Mouse (Mus musculus): ENCODE measurements at regions not wholly inside any gene's neighbourhood (a gene's known extent, or its start where the extent isn't known, plus 50 kb on each side); places are given as distances from the start of the nearest gene placed in this dataset.
A peak's percentile ranks its signal among the peaks of the same experiment; 100 is the strongest.

DNA sequence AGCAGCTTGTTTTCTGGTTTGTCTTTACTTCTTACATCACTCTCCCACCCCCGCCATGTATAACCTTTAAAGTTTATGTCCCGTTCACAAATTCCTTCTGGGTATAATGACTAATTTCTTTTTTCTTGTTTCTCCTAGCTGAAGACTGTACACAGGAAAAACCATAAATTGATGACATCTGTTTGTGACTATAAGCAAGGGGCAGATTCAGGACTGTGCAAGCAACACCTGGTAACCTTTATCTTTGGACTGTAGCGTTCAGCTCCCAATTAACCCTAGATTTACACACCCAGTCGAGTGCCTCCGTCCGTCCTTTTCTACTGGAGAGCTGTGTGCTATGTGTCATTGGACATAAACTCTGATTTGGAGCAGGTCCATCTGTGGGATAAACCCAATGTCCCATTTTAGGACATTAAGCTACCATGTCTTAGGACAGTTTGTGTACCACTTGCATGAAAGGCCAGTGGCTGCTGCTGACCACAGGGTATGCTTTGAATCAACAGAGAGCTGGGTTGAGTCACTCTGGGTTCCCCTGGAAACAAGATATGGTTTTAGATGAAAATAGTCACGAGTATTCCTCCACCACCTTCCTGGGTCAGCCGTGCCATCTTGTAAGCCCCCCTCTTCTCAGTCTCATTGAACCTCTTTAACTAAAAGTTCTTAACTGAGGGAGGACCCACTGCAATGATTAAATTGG lies 159.2 kb upstream of the Pgrmc2 start:
- DNase-seq: no peak
- intact Hi-C loops (cut with DNase I): no loop called here

- intact Hi-C loops (cut with DNase I): no loop called here
- DNase-seq: no peak
These were observed 157.0 kb upstream of the Pgrmc2 start for GRCm38 (mm10) chr3:41239801-41240200.

GRCm38 (mm10) chr3:41239246-41239645 lies 156.4 kb upstream of the Pgrmc2 start:
- intact Hi-C loops (cut with DNase I): no loop called here
- no peak for DNase-seq

DNA sequence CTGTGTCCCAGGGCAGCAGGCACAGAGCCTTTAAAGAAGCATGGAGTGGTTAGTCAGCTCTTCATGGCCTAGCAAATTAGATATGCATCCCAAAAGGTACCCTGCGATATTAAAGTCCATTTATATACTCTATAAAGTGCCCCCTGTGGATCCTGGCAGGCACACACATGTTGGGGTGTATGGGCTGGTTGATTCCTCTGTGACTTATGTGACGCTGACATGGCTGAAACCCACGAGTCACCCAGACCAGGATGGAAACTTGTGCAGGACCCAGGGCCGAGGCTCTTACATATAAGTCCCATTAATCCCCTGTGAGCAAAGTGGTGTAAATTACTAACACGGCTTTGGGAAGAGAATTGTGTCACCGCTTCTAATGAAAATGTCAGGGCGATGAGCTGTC lies 155.2 kb upstream of the Pgrmc2 start:
- intact Hi-C loops (cut with DNase I): no loop called here
- DNase-seq: no peak

DNA sequence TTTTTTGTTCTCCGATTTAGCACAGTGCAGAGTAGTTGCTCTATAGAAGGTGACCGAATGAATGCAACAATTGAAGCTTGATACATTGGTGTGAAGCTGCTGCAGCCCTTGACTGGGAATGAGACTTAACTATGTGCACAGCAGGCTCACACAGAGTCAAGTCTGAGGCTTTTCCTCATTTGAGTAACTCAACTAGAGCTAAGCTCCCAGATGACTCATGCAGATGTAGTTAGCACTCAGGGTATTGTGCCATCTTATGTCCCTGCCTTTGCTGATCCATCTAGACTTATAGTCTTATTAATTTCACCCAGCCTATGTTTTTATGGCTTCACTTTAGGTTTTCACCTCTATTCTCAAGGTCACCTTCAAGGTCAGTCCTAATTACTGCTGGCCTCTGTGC lies 152.8 kb upstream of the Pgrmc2 start:
- no peak for DNase-seq
- intact Hi-C loops (cut with DNase I): no loop called here

DNA sequence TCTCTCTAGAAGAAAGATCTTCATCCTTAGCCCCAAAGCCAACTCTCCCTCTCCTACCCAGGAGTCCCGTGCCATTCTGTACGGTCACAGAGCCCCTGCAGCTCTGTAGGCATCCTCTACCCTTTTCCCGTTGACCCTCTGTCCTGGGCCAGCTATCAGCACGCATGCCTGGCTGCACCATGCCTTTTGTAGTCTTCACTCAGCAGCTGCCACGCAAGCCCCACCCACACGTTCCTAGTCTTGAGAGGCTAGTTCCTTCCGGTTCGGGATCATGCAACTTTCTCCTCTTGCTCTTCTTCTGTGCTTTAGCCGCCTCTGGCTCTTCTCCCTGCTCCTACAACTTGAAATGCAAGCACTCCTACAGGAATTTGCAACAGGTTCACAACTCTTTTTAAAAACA lies 152.1 kb upstream of the Pgrmc2 start:
- intact Hi-C loops (cut with DNase I): loop anchor here (5.0 kb wide), 1 partner anchor 57 kb away; no protein-coding TSS in a partner anchor
- DNase-seq: peak; percentile 12 to 37

- intact Hi-C loops (cut with DNase I): loop anchor here (5.0 kb wide), 1 partner anchor 58 kb away; no protein-coding TSS in a partner anchor
- DNase-seq: no peak
These were observed 151.3 kb upstream of the Pgrmc2 start for GRCm38 (mm10) chr3:41234191-41234590.

- no peak for DNase-seq
- intact Hi-C loops (cut with DNase I): loop anchor here (5.0 kb wide), 1 partner anchor 59 kb away; no protein-coding TSS in a partner anchor
These were observed 150.6 kb upstream of the Pgrmc2 start for GRCm38 (mm10) chr3:41233439-41233838.

GRCm38 (mm10) chr3:41230961-41231377 lies 148.1 kb upstream of the Pgrmc2 start:
- intact Hi-C loops (cut with DNase I): loop anchor here (5.0 kb wide), 1 partner anchor 61 kb away; no protein-coding TSS in a partner anchor

GRCm38 (mm10) chr3:41229493-41229892 lies 146.6 kb upstream of the Pgrmc2 start:
- DNase-seq: peak in 1 of 2 experiments; percentile 9
- intact Hi-C loops (cut with DNase I): loop anchor here (2.0 to 5.0 kb wide), 3 partner anchors 178 to 368 kb away; no protein-coding TSS in a partner anchor

More at GRCm38 (mm10) chr3:41230961-41231377, 148.1 kb upstream of the Pgrmc2 start:
- DNase-seq: no peak

DNA sequence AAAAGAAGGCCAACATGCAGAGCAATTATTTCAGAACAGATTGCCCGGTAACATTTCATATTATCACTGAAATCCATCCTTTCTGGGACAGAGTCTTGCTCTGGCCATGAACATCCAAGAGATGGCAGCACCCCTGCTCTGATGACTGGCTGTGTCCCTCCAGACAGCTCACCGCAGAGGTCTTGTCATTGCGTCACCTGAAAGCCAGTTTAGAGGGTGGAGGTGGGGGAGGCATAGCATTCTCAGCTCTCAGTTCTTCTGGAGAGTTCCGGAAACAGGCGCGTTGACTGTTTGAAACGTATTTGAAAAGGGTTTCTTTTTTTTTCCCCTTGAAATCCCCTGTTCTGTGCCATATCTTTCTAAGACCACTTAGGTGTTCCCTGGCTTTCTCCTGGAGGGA lies 145.7 kb upstream of the Pgrmc2 start:
- peak; percentile 54 to 68 for DNase-seq
- intact Hi-C loops (cut with DNase I): loop anchor here (2.0 to 5.0 kb wide), 3 partner anchors 179 to 369 kb away; no protein-coding TSS in a partner anchor

DNA sequence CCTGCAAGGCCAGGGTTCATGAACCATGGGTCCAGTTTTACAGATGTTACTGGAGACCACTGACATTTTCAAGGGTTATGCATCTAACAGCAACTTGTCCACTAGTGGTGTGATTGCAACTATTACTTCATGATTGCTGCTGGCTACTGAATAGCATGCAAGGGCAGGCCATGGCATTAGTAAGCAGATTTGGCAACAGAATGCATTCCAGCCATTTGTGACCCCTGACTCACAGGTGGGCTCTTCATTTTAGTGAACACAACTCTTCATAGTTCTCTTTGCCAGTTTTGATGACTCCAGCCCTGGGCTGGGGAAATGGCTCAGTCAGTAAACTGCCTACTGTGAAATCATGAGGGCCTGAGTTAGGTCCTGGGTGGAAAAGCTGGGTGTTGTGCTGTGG lies 137.9 kb upstream of the Pgrmc2 start:
- intact Hi-C loops (cut with DNase I): no loop called here
- no peak for DNase-seq

DNA sequence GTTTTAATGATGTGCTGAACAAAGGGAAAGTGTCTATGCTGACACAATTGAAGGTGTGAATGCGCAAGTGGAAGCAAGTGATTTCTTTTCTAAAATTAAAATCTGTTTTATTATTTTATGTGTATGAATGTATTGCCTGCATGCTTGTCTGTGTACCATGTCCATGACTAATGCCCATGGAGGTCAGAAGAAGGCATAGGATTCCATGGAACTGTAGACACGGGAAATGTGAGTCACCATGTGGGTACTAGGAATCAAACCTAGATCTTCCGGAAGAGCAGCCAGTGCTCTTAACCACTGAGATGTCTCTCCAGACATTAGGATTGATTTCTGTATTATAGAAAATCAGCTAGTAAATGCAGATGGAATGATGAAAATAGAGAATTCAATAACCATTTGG lies 134.9 kb upstream of the Pgrmc2 start:
- intact Hi-C loops (cut with DNase I): no loop called here
- DNase-seq: no peak

DNA sequence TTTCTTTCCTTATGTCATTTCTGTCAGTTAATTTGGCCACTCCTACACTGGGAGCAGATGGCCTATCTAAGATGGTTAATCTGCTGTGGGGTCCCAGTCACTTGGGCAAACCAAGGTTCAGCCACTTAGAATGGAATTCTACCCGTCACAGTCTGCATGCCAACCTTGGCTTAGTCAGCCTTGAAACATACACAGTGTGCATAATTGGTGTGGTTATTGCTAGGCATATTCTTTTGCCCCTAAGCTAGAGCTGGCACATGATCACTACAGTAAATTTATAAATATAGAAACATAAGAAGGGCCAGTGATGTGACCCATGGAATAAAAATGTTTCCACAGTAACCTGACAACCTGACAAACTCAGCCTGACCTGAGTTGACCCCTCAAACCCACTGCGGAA lies 130.7 kb upstream of the Pgrmc2 start:
- intact Hi-C loops (cut with DNase I): no loop called here
- no peak for DNase-seq

DNA sequence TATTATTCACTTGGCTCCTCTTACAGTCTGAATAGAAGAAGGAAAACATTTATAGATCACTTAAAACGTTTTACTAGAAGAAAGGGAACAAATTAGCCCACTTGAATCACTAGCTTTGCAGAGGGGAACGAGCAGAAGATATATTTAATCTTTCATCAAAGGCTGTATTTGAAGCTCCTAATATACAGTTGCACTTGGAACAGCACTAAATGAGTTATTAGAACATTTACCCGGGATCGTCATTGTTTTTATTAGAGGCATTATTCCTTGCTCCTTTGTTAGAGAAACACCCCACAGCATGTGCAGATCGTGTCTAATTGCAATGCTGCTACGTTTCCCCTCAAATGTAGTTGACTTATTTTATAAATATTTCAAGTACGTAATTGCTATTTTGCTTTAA lies 127.5 kb upstream of the Pgrmc2 start:
- intact Hi-C loops (cut with DNase I): no loop called here
- DNase-seq: no peak

GRCm38 (mm10) chr3:41202895-41203294 lies 120.0 kb upstream of the Pgrmc2 start:
- intact Hi-C loops (cut with DNase I): no loop called here
- DNase-seq: no peak

DNA sequence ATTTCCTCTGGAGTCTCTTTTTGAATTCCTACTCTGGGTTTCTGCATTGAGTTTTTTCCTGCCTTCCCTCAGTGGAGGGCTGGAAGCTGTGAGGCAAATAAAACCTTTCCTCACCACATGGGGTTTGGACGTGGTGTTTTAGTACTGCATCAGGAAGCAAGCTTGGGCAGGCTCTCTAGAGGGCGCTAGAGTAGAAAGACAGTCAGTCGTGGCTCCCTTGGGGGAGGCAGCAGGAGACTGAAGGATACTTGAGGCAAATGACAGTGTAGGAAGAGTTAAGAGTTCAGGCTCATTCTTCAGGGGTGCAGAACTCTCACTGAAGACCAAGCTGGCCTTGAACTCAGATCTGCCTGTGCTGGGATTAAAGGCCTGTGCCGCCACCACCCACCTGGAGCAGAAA lies 118.9 kb upstream of the Pgrmc2 start:
- DNase-seq: peak in 1 of 2 experiments; percentile 12
- intact Hi-C loops (cut with DNase I): no loop called here

GRCm38 (mm10) chr3:41200026-41200425 lies 117.2 kb upstream of the Pgrmc2 start:
- intact Hi-C loops (cut with DNase I): no loop called here

DNA sequence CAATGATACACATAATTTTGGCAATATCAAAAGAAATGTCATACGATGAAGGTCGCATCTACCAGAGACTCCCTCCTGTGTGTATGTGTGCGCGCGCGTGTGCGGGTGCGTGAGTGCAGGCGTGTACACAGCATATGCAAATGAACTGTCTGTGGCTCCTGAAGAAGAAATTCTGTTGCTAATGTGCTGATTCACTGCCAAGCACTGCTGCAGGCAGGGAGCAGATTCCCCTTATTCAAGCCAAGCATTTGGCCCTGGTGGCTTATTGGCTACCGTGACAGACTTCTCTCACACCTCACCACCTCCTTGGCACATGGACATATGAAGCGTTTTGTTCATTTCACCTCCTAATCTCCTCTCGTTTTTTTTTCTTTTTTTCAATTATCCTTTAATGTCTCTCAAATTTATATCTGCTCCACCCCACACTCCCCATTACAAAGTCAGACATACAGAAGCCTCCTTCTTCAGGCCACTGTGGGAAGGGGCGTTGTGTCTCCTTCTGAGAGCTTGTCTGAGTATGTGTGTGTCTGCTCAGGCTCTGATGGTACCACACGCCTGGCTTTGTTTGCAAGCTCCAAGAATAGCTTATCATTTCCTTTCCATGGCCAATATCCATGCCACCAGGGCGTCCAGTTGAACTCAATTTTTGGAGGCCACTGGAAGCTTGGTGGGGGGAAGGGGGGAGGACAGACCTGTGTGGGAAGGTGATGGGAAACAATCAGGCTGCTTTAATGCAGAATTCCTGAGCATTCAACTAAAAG lies 115.5 kb upstream of the Pgrmc2 start:
- peak; percentile 22 to 45 for DNase-seq
- intact Hi-C loops (cut with DNase I): no loop called here

More at GRCm38 (mm10) chr3:41200026-41200425, 117.2 kb upstream of the Pgrmc2 start:
- DNase-seq: no peak

GRCm38 (mm10) chr3:41195113-41195975 lies 112.5 kb upstream of the Pgrmc2 start:
- intact Hi-C loops (cut with DNase I): no loop called here
- DNase-seq: peak; percentile 81 to 86
